Mouse (Mus musculus): ENCODE measurements at regions not wholly inside any gene's neighbourhood (a gene's known extent, or its start where the extent isn't known, plus 50 kb on each side); places are given as distances from the start of the nearest gene placed in this dataset.
A peak's percentile ranks its signal among the peaks of the same experiment; 100 is the strongest.
"Not testable (repeated sequence)": the region's sequence is repeated elsewhere in the genome, so short reads cannot be mapped to it uniquely, and the experiment has no call there.

GRCm38 (mm10) chr14:19327321-19327720 lies 91.4 kb downstream of the Gm21738 start:
- no peak for DNase-seq (ENCODE audit: low spot score in 2 of 2)

- no peak for DNase-seq (ENCODE audit: low spot score in 2 of 2)
Measured at GRCm38 (mm10) chr14:19311614-19312013, 107.1 kb downstream of the Gm21738 start.

GRCm38 (mm10) chr14:19302859-19303258 lies 115.9 kb downstream of the Gm21738 start:
- not testable (repeated sequence) for DNase-seq (ENCODE audit: low spot score in 2 of 2)

GRCm38 (mm10) chr14:19279096-19279495 lies 139.6 kb downstream of the Gm21738 start:
- no peak for DNase-seq (ENCODE audit: low spot score in 2 of 2)

- DNase-seq (ENCODE audit: low spot score in 2 of 2) = peak in 1 of 2 experiments; percentile 19
Measured at GRCm38 (mm10) chr14:19277777-19278385, 140.8 kb downstream of the Gm21738 start.

All from frontal cortex, postnatal 10 days (tissue).